Mouse (Mus musculus): ENCODE measurements at regions not wholly inside any gene's neighbourhood (a gene's known extent, or its start where the extent isn't known, plus 50 kb on each side); places are given as distances from the start of the nearest gene placed in this dataset.

GRCm38 (mm10) chr14:76308188-76308812 is 106.5 kb upstream of the Tsc22d1 start:
- ATAC-seq: no peak
- H3K9me3 ChIP-seq (ENCODE audit: control insufficient read depth, low read length): no peaks in the 10 kb centered on the region
- H3K27ac ChIP-seq (ENCODE audit: low read length): no peak overlapping the region
- no peaks in the 10 kb centered on the region for H3K36me3 ChIP-seq (ENCODE audit: control insufficient read depth, insufficient read depth, low read length)
- H3K4me2 ChIP-seq (ENCODE audit: low read depth, low read length): peak overlapping the region; percentile 39
- 0 out of 2 replicates have a peak overlapping the region, but pooled peaks have one; percentile 12 for H3K9ac ChIP-seq (ENCODE audit: low read depth, low read length)
- H3K4me1 ChIP-seq (ENCODE audit: control insufficient read depth, insufficient read depth, low read length): no peaks in the 10 kb centered on the region
- WGBS: 48% methylated on average over 12 of the region's 12 CpGs
- no peaks in the 10 kb centered on the region for H3K27me3 ChIP-seq (replicated peaks; ENCODE audit: control insufficient read depth, insufficient read depth, low read length)
- H3K4me3 ChIP-seq (ENCODE audit: low read length): no peak overlapping the region

DNA sequence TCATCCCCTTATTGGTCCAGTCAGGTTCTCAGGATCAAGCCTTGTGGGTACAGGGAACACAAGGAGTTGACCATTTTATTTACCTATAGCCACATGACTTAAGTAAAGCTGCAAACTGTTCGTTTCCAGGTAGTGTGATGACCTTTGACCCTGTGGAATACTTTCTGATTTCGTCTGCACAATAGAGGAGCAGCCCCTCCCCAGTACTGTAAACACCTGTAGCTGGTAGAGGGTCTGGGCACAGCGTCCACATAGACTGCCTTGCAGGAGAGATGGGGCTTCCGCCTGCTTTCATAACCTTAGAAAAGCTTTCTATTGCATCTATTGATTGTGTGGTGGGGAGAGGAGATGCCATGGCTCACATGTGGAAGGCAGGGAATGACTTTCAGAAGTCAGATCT is 105.2 kb upstream of the Tsc22d1 start:
- 49% methylated on average over 4 of the region's 4 CpGs for WGBS
- Histone ChIP-seq H3K4me2 (ENCODE audit: low read depth, low read length) (no peak overlapping the region), H3K36me3 (ENCODE audit: control insufficient read depth, insufficient read depth, low read length) (no peaks in the 10 kb centered on the region), H3K4me3 (ENCODE audit: low read length) (no peak overlapping the region), H3K9me3 (ENCODE audit: control insufficient read depth, low read length) (no peaks in the 10 kb centered on the region), H3K27ac (ENCODE audit: low read length) (no peak overlapping the region), H3K4me1 (ENCODE audit: control insufficient read depth, insufficient read depth, low read length) (no peaks in the 10 kb centered on the region), H3K27me3 (replicated peaks; ENCODE audit: control insufficient read depth, insufficient read depth, low read length) (no peaks in the 10 kb centered on the region), H3K9ac (ENCODE audit: low read depth, low read length) (no peak overlapping the region)
- no peak for ATAC-seq

- Histone ChIP-seq H3K36me3 (ENCODE audit: control insufficient read depth, insufficient read depth, low read length) (no peaks in the 10 kb centered on the region), H3K4me3 (ENCODE audit: low read length) (no peak overlapping the region), H3K4me1 (ENCODE audit: control insufficient read depth, insufficient read depth, low read length) (no peaks in the 10 kb centered on the region), H3K27me3 (replicated peaks; ENCODE audit: control insufficient read depth, insufficient read depth, low read length) (no peaks in the 10 kb centered on the region), H3K9ac (ENCODE audit: low read depth, low read length) (no peak overlapping the region), H3K4me2 (ENCODE audit: low read depth, low read length) (no peak overlapping the region), H3K27ac (ENCODE audit: low read length) (no peak overlapping the region), H3K9me3 (ENCODE audit: control insufficient read depth, low read length) (no peaks in the 10 kb centered on the region)
- WGBS: 79% methylated on average over 6 of the region's 6 CpGs
- peak; percentile 40; the same call in 1 of the 2 replicates for ATAC-seq
These were observed 104.5 kb upstream of the Tsc22d1 start for GRCm38 (mm10) chr14:76310278-76310677.

- Histone ChIP-seq H3K36me3 (ENCODE audit: control insufficient read depth, insufficient read depth, low read length) (no peaks in the 10 kb centered on the region), H3K27ac (ENCODE audit: low read length) (no peak overlapping the region), H3K9me3 (ENCODE audit: control insufficient read depth, low read length) (no peaks in the 10 kb centered on the region), H3K9ac (ENCODE audit: low read depth, low read length) (no peak overlapping the region), H3K27me3 (replicated peaks; ENCODE audit: control insufficient read depth, insufficient read depth, low read length) (no peaks in the 10 kb centered on the region), H3K4me3 (ENCODE audit: low read length) (no peak overlapping the region), H3K4me1 (ENCODE audit: control insufficient read depth, insufficient read depth, low read length) (no peaks in the 10 kb centered on the region), H3K4me2 (ENCODE audit: low read depth, low read length) (no peak overlapping the region)
- no peak for ATAC-seq
- 79% methylated on average over 14 of the region's 14 CpGs for WGBS
These were observed 101.2 kb upstream of the Tsc22d1 start for GRCm38 (mm10) chr14:76313424-76314190.

- WGBS: 69% methylated on average over 5 of the region's 5 CpGs
- Histone ChIP-seq H3K27ac (ENCODE audit: low read length) (no peak overlapping the region), H3K4me1 (ENCODE audit: control insufficient read depth, insufficient read depth, low read length) (no peaks in the 10 kb centered on the region), H3K9ac (ENCODE audit: low read depth, low read length) (no peak overlapping the region), H3K9me3 (ENCODE audit: control insufficient read depth, low read length) (no peaks in the 10 kb centered on the region), H3K4me3 (ENCODE audit: low read length) (no peak overlapping the region), H3K4me2 (ENCODE audit: low read depth, low read length) (no peak overlapping the region), H3K27me3 (replicated peaks; ENCODE audit: control insufficient read depth, insufficient read depth, low read length) (no peaks in the 10 kb centered on the region), H3K36me3 (ENCODE audit: control insufficient read depth, insufficient read depth, low read length) (no peaks in the 10 kb centered on the region)
- no peak for ATAC-seq
These were observed 96.3 kb upstream of the Tsc22d1 start for GRCm38 (mm10) chr14:76318438-76318837.

DNA sequence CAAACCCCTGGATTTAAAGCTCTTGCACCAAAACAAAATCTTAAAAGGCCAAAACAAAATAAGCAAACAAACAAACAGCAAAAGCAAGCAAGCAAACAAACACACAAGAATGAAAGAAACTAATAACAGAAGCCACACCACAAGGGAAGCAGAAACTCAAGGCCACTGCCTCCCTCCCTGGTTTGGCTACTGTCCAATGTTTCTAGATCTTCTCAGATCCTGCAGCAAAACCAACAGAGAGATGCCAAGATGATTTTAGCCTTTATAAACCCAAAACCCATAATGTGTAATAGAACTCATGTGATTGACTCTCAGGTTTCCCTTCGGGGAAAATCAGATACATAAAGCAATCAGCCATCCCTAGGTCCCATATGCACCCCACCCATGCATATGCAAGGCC is 90.5 kb upstream of the Tsc22d1 start:
- H3K27ac ChIP-seq (ENCODE audit: low read length): no peak overlapping the region
- no peak overlapping the region for H3K4me3 ChIP-seq (ENCODE audit: low read length)
- H3K4me2 ChIP-seq (ENCODE audit: low read depth, low read length): no peak overlapping the region
- no peaks in the 10 kb centered on the region for H3K9me3 ChIP-seq (ENCODE audit: control insufficient read depth, low read length)
- H3K9ac ChIP-seq (ENCODE audit: low read depth, low read length): no peak overlapping the region
- H3K27me3 ChIP-seq (replicated peaks; ENCODE audit: control insufficient read depth, insufficient read depth, low read length): no peaks in the 10 kb centered on the region
- no peaks in the 10 kb centered on the region for H3K4me1 ChIP-seq (ENCODE audit: control insufficient read depth, insufficient read depth, low read length)
- H3K36me3 ChIP-seq (ENCODE audit: control insufficient read depth, insufficient read depth, low read length): no peaks in the 10 kb centered on the region
- ATAC-seq: no peak
- WGBS: 86% methylated on average over 1 of the region's 1 CpGs

- Histone ChIP-seq H3K4me2 (ENCODE audit: low read depth, low read length) (no peak overlapping the region), H3K9ac (ENCODE audit: low read depth, low read length) (no peak overlapping the region), H3K4me1 (ENCODE audit: control insufficient read depth, insufficient read depth, low read length) (no peaks in the 10 kb centered on the region; the same call in 1 of the 2 replicates), H3K4me3 (ENCODE audit: low read length) (no peak overlapping the region), H3K27ac (ENCODE audit: low read length) (no peak overlapping the region), H3K36me3 (ENCODE audit: control insufficient read depth, insufficient read depth, low read length) (no peaks in the 10 kb centered on the region), H3K9me3 (ENCODE audit: control insufficient read depth, low read length) (no peaks in the 10 kb centered on the region), H3K27me3 (replicated peaks; ENCODE audit: control insufficient read depth, insufficient read depth, low read length) (no peaks in the 10 kb centered on the region)
- 73% methylated on average over 5 of the region's 5 CpGs for WGBS
- ATAC-seq: no peak
These were observed 84.8 kb upstream of the Tsc22d1 start for GRCm38 (mm10) chr14:76329983-76330382.

GRCm38 (mm10) chr14:76331497-76332335 is 83.0 kb upstream of the Tsc22d1 start:
- Histone ChIP-seq H3K27me3 (replicated peaks; ENCODE audit: control insufficient read depth, insufficient read depth, low read length) (no peaks in the 10 kb centered on the region), H3K27ac (ENCODE audit: low read length) (no peak overlapping the region), H3K36me3 (ENCODE audit: control insufficient read depth, insufficient read depth, low read length) (no peaks in the 10 kb centered on the region), H3K9me3 (ENCODE audit: control insufficient read depth, low read length) (no peaks in the 10 kb centered on the region), H3K9ac (ENCODE audit: low read depth, low read length) (no peak overlapping the region), H3K4me2 (ENCODE audit: low read depth, low read length) (no peak overlapping the region), H3K4me1 (ENCODE audit: control insufficient read depth, insufficient read depth, low read length) (no peaks in the 10 kb centered on the region; the same call in 1 of the 2 replicates), H3K4me3 (ENCODE audit: low read length) (no peak overlapping the region)
- 47% methylated on average over 11 of the region's 11 CpGs for WGBS
- ATAC-seq: no peak

- Histone ChIP-seq H3K27ac (ENCODE audit: low read length) (no peak overlapping the region), H3K9ac (ENCODE audit: low read depth, low read length) (no peak overlapping the region), H3K27me3 (replicated peaks; ENCODE audit: control insufficient read depth, insufficient read depth, low read length) (no peaks in the 10 kb centered on the region), H3K9me3 (ENCODE audit: control insufficient read depth, low read length) (no peaks in the 10 kb centered on the region), H3K4me3 (ENCODE audit: low read length) (no peak overlapping the region), H3K4me1 (ENCODE audit: control insufficient read depth, insufficient read depth, low read length) (no peaks in the 10 kb centered on the region; the same call in 1 of the 2 replicates), H3K4me2 (ENCODE audit: low read depth, low read length) (no peak overlapping the region), H3K36me3 (ENCODE audit: control insufficient read depth, insufficient read depth, low read length) (no peaks in the 10 kb centered on the region)
- ATAC-seq: no peak
- WGBS: 72% methylated on average over 10 of the region's 10 CpGs
These were observed 82.4 kb upstream of the Tsc22d1 start for GRCm38 (mm10) chr14:76332336-76332703.

All from intestine, embryonic 16.5 days (tissue).